Comparison of ENCODE assay signal across 8 mouse cellular contexts in genomic region chr10:75365231-75365633, GRCm38 (mm10). TPM values are rescaled to one million over a fixed set of nuclear protein-coding genes. Genes with fewer than 3 reads are reported as not detected.
A peak's percentile ranks its signal among the peaks of the same experiment; 100 is the strongest.
DNase-seq lines count a peak whose midpoint lies in the region; ATAC-seq and TF ChIP-seq lines count a peak whose summit lies in the region.

No protein-coding gene starts in this region.

- peak overlapping the region; percentile 38 for H3K4me2 ChIP-seq in kidney, embryonic 15.5 days
- H3K4me2 ChIP-seq in midbrain, embryonic 15.5 days, result peak overlapping the region; percentile 15; the same call in 1 of the 2 replicates

- H3K79me2 ChIP-seq in MEL (ENCODE audit: control insufficient read depth, insufficient read depth, low read length, poor library complexity), result peaks cover 2% of the 10 kb centered on the region; the same call in 1 of the 2 replicates

- peaks cover 13% of the 10 kb centered on the region for H3K4me1 ChIP-seq in kidney, embryonic 15.5 days
- H3K4me1 ChIP-seq in MEL (ENCODE audit: control insufficient read depth in 1 of 2, insufficient read depth in 2 of 2, low read length in 2 of 2), result peaks cover 0 to 6% of the 10 kb centered on the region in 2 experiments; a peak in 3 of 4 replicates
- peaks cover 9% of the 10 kb centered on the region; the same call in 1 of the 2 replicates for H3K4me1 ChIP-seq in midbrain, embryonic 15.5 days

- no peak overlapping the region for H3K9ac ChIP-seq in kidney, embryonic 15.5 days
- H3K9ac ChIP-seq in MEL (ENCODE audit: control insufficient read depth, low read depth, low read length, poor library complexity, severe bottlenecking), result peak overlapping the region; percentile 93
- no peak overlapping the region for H3K9ac ChIP-seq in midbrain, embryonic 15.5 days

- WGBS in kidney, embryonic 15.5 days, result 43% methylated on average over 6 of the region's 6 CpGs
- WGBS in midbrain, embryonic 15.5 days, result 51% methylated on average over 6 of the region's 6 CpGs

- intact Hi-C loops in left cerebral cortex, postnatal 36 days (cut with DNase I), result no loop called here

- H3K27ac ChIP-seq in kidney, embryonic 15.5 days, result peak overlapping the region; percentile 82; the same call in 1 of the 2 replicates
- H3K27ac ChIP-seq in MEL (ENCODE audit: control insufficient read depth, low read depth, low read length), result peak overlapping the region; percentile 56
- no peak overlapping the region for H3K27ac ChIP-seq in midbrain, embryonic 15.5 days

- no peak for TF ChIP-seq CTCF in MEL (IDR thresholded peaks at IDR 0.05 in 2 of 3, conservative IDR thresholded peaks at IDR 0.05 in 1 of 3; ENCODE audit: control insufficient read depth in 1 of 3, insufficient read depth in 1 of 3, low read depth in 2 of 3, low read length in 3 of 3, poor library complexity in 1 of 3, severe bottlenecking in 1 of 3)

- H3K4me3 ChIP-seq in kidney, embryonic 15.5 days (replicated peaks), result peak overlapping the region; percentile 28
- H3K4me3 ChIP-seq in MEL (ENCODE audit: control insufficient read depth in 1 of 2, insufficient read depth in 1 of 2, low read depth in 2 of 2, low read length in 2 of 2), result peak overlapping the region; percentile 89 to 99
- H3K4me3 ChIP-seq in midbrain, embryonic 15.5 days, result peak overlapping the region; percentile 20; the same call in 1 of the 2 replicates

- peak; percentile 65 to 92 for TF ChIP-seq POLR2A in MEL (IDR thresholded peaks at IDR 0.05; ENCODE audit: control insufficient read depth in 1 of 2, insufficient read depth in 1 of 2, low read depth in 1 of 2, low read length in 2 of 2, poor library complexity in 1 of 2)

- DNase-seq in kidney, adult 11 months, result no peak
- DNase-seq in MEL (ENCODE audit: low read depth, low spot score), result peak; percentile 88
- DNase-seq in left cerebral cortex, postnatal 36 days (ENCODE audit: low spot score in 2 of 2), result no peak
- no peak for DNase-seq in layer of hippocampus, postnatal 10 days (ENCODE audit: low spot score in 2 of 2)
- no peak for DNase-seq in adrenal gland, postnatal 10 days

- no peak for TF ChIP-seq RAD21 in MEL (IDR thresholded peaks at IDR 0.05; ENCODE audit: low read depth, low read length)

- no peaks in the 10 kb centered on the region for H3K36me3 ChIP-seq in kidney, embryonic 15.5 days
- peaks cover 0 to 5% of the 10 kb centered on the region in 2 experiments; a peak in 2 of 4 replicates for H3K36me3 ChIP-seq in MEL (ENCODE audit: control insufficient read depth in 1 of 2, insufficient read depth in 2 of 2, low read length in 2 of 2)
- H3K36me3 ChIP-seq in midbrain, embryonic 15.5 days (replicated peaks), result no peaks in the 10 kb centered on the region

- no peak for TF ChIP-seq EP300 in MEL (IDR thresholded peaks at IDR 0.05; ENCODE audit: low read depth in 1 of 2, low read length in 2 of 2)

- no peak for ATAC-seq in kidney, embryonic 15.5 days (replicated peaks; ENCODE audit: low FRiP score)
- peak; percentile 79 for ATAC-seq in granulocyte monocyte progenitor cell, adult 5-6 weeks (replicated peaks; ENCODE audit: poor library complexity, severe bottlenecking)
- ATAC-seq in midbrain, embryonic 15.5 days (replicated peaks), result peak; percentile 30; the same call in 1 of the 2 replicates

- no peaks in the 10 kb centered on the region for H3K9me3 ChIP-seq in kidney, embryonic 15.5 days (replicated peaks)
- no peaks in the 10 kb centered on the region for H3K9me3 ChIP-seq in MEL (replicated peaks; ENCODE audit: insufficient read depth, low read length)
- H3K9me3 ChIP-seq in midbrain, embryonic 15.5 days, result no peaks in the 10 kb centered on the region

- H3K27me3 ChIP-seq in kidney, embryonic 15.5 days, result no peaks in the 10 kb centered on the region
- peaks cover 2 to 4% of the 10 kb centered on the region in 2 experiments; a peak in 3 of 4 replicates for H3K27me3 ChIP-seq in MEL (ENCODE audit: control insufficient read depth in 1 of 2, insufficient read depth in 2 of 2, low read length in 2 of 2)
- no peaks in the 10 kb centered on the region for H3K27me3 ChIP-seq in midbrain, embryonic 15.5 days (replicated peaks)

TF ChIP-seq in MEL, 35 proteins besides CTCF, POLR2A, EP300 and RAD21:
- peak; percentile 68; the same call in 1 of the 2 replicates for TF ChIP-seq POLR2AphosphoS2 (IDR thresholded peaks at IDR 0.05; ENCODE audit: low read length)
- TF ChIP-seq HCFC1 (IDR thresholded peaks at IDR 0.05; ENCODE audit: low read depth, low read length), result peak; percentile 65; the same call in 1 of the 2 replicates
- peak; percentile 77 for TF ChIP-seq NELFE (IDR thresholded peaks at IDR 0.05; ENCODE audit: low read depth, low read length)
- peak; percentile 84 for TF ChIP-seq TBP (IDR thresholded peaks at IDR 0.05; ENCODE audit: low read depth, low read length)
- no peak for TF ChIP-seq ZC3H11A (IDR thresholded peaks at IDR 0.05; ENCODE audit: low read depth, low read length)
- peak; percentile 83 for TF ChIP-seq ELF1 (IDR thresholded peaks at IDR 0.05; ENCODE audit: low read depth, low read length)
- TF ChIP-seq USF2 (IDR thresholded peaks at IDR 0.05; ENCODE audit: borderline replicate concordance in 1 of 2, insufficient read depth in 1 of 2, low read depth in 1 of 2, low read length in 2 of 2), result no peak
- peak; percentile 38; the same call in 1 of the 2 replicates for TF ChIP-seq CHD2 (IDR thresholded peaks at IDR 0.05; ENCODE audit: low read length)
- 0 out of 2 replicates have a peak, but pooled peaks have one; percentile 66 for TF ChIP-seq ZMIZ1 (IDR thresholded peaks at IDR 0.05; ENCODE audit: low read depth, low read length)
- peak; percentile 55 for TF ChIP-seq SIN3A (IDR thresholded peaks at IDR 0.05; ENCODE audit: low read length)
- 0 out of 2 replicates have a peak, but pooled peaks have one; percentile 2 for TF ChIP-seq GATA1 (IDR thresholded peaks at IDR 0.05; ENCODE audit: low read depth, low read length)
- no peak for TF ChIP-seq UBTF (IDR thresholded peaks at IDR 0.05; ENCODE audit: borderline replicate concordance, insufficient read depth, low read depth, low read length)

RNA-seq across cellular contexts. Expression of gene Upb1, which starts 35.7 kb away (rescaled TPM):
- 1.6 and 1.8 TPM in 2 replicates for polyA plus RNA-seq in kidney, embryonic 15.5 days (2015; fragmentation: Nextera tagmentation; extraction: Ambion mirVana)
- total RNA-seq in MEL (2012; rRNA removed), result not detected in 2 replicates
- polyA plus RNA-seq in MEL (2012; ENCODE audit: insufficient read depth in 1 of 2, insufficient read length in 2 of 2, low read depth in 1 of 2, low replicate concordance in 2 of 2, missing spikeins in 1 of 2), result under 1 TPM in 1 of 2 experiments, not detected in 1; 0.03 TPM
- not detected in 2 replicates for total RNA-seq in granulocyte monocyte progenitor cell, adult 5-6 weeks (2014; fragmentation: Nextera tagmentation)
- 0.31 TPM in 1 of 2 replicates, not detected in the other for total RNA-seq in granulocyte monocyte progenitor cell, adult 5-6 weeks (2017)
- 0.28 and 0.51 TPM in 2 replicates for polyA plus RNA-seq in midbrain, embryonic 15.5 days (2015; fragmentation: Nextera tagmentation; extraction: Ambion mirVana)
- total RNA-seq in left cerebral cortex, postnatal 36 days (2021), result under 1 TPM; 0.22 to 0.39 TPM
- under 1 TPM; 0.41 to 0.58 TPM for total RNA-seq in layer of hippocampus, postnatal 10 days (2021)
- total RNA-seq in adrenal gland, postnatal 10 days (2021), result 10 to 100 TPM; 22.7 to 57.8 TPM

RNA-seq across cellular contexts. Expression of gene Adora2a, which starts 48.6 kb away (rescaled TPM):
- polyA plus RNA-seq in kidney, embryonic 15.5 days (2015; fragmentation: Nextera tagmentation; extraction: Ambion mirVana), result 4.6 and 6.5 TPM in 2 replicates
- total RNA-seq in MEL (2012; rRNA removed), result not detected in 2 replicates
- under 1 TPM in 1 of 2 experiments, not detected in 1; 0.04 TPM for polyA plus RNA-seq in MEL (2012; ENCODE audit: insufficient read depth in 1 of 2, insufficient read length in 2 of 2, low read depth in 1 of 2, low replicate concordance in 2 of 2, missing spikeins in 1 of 2)
- 0.79 and 0.80 TPM in 2 replicates for total RNA-seq in granulocyte monocyte progenitor cell, adult 5-6 weeks (2014; fragmentation: Nextera tagmentation)
- total RNA-seq in granulocyte monocyte progenitor cell, adult 5-6 weeks (2017), result 1.1 and 2.4 TPM in 2 replicates
- polyA plus RNA-seq in midbrain, embryonic 15.5 days (2015; fragmentation: Nextera tagmentation; extraction: Ambion mirVana), result 3.8 and 4.0 TPM in 2 replicates
- total RNA-seq in left cerebral cortex, postnatal 36 days (2021), result 10 to 100 TPM; 17.6 to 26.3 TPM
- total RNA-seq in layer of hippocampus, postnatal 10 days (2021), result 1 to 10 TPM; 3.2 to 5.0 TPM
- 10 to 100 TPM; 10.2 to 12.8 TPM for total RNA-seq in adrenal gland, postnatal 10 days (2021)

Comparison
In these comparisons a context has a peak if more than half of its experiments do, and no peak if none do; other contexts are left out.
1. H3K4me3 ChIP-seq: peak in every context shown above with its lines; median percentile 94 in MEL; 28 in kidney, embryonic 15.5 days; 20 in midbrain, embryonic 15.5 days.
2. RNA of gene Upb1, which starts 35.7 kb away (total RNA-seq): 22.7 to 57.8 TPM in adrenal gland, postnatal 10 days; 0.41 to 0.58 TPM in layer of hippocampus, postnatal 10 days, 0.22 to 0.39 TPM in left cerebral cortex, postnatal 36 days, 0.31 TPM in granulocyte monocyte progenitor cell, adult 5-6 weeks and not detected in MEL; every median in the first group is over 10 times any median in the second.